Mouse (Mus musculus): Measurements from ENCODE around the gene Nudt1. TPM values are rescaled to one million over a fixed set of nuclear protein-coding genes. Genes with fewer than 3 reads are reported as not detected.
A peak's percentile ranks its signal among the peaks of the same experiment; 100 is the strongest.

Nudt1 gene
- polyA plus RNA-seq, 1 experiment from 2014 or later = 53.8 TPM

GRCm38 (mm10) chr5:140316716-140317115 lies 4.7 kb upstream of the Nudt1 start:
- H3K4me3 ChIP-seq = no peak overlapping the region
- H3K9me3 ChIP-seq = no peaks in the 10 kb centered on the region
- no peaks in the 10 kb centered on the region for H3K27me3 ChIP-seq (ENCODE audit: insufficient read depth, poor library complexity, severe bottlenecking)
- no peak for DNase-seq (ENCODE audit: low spot score)
- H3K36me3 ChIP-seq = peaks cover 52% of the 10 kb centered on the region
- no peak overlapping the region for H3K27ac ChIP-seq
- 88% methylated on average over 3 of the region's 3 CpGs for WGBS
- peaks cover 31% of the 10 kb centered on the region for H3K4me1 ChIP-seq (replicated peaks)

GRCm38 (mm10) chr5:140321756-140322575 lies 510 bp downstream of the Nudt1 start:
- no peaks in the 10 kb centered on the region for H3K9me3 ChIP-seq
- peaks cover 34% of the 10 kb centered on the region for H3K36me3 ChIP-seq
- peak; percentile 18 for DNase-seq (ENCODE audit: low spot score)
- peak overlapping the region; percentile 96 for H3K27ac ChIP-seq
- peak overlapping the region; percentile 82 for H3K4me3 ChIP-seq
- H3K27me3 ChIP-seq (ENCODE audit: insufficient read depth, poor library complexity, severe bottlenecking) = no peaks in the 10 kb centered on the region
- H3K4me1 ChIP-seq (replicated peaks) = peaks cover 31% of the 10 kb centered on the region
- WGBS = 2% methylated on average over 17 of the region's 17 CpGs

- 96% methylated on average over 5 of the region's 5 CpGs for WGBS
- no peaks in the 10 kb centered on the region for H3K9me3 ChIP-seq
- H3K4me1 ChIP-seq (replicated peaks) = peaks cover 22% of the 10 kb centered on the region
- DNase-seq (ENCODE audit: low spot score) = no peak
- H3K4me3 ChIP-seq = no peak overlapping the region
- H3K27me3 ChIP-seq (ENCODE audit: insufficient read depth, poor library complexity, severe bottlenecking) = no peaks in the 10 kb centered on the region
- H3K27ac ChIP-seq = no peak overlapping the region
- H3K36me3 ChIP-seq = peaks cover 47% of the 10 kb centered on the region
These were observed 2.6 kb downstream of the Nudt1 start for GRCm38 (mm10) chr5:140324058-140324457.

- Histone ChIP-seq H3K27ac (peak within 1 kb of the TSS; percentile 93), H3K36me3 (peaks cover 52% of the 10 kb centered on the region), H3K4me3 (peak within 1 kb of the TSS; percentile 74), H3K27me3 (ENCODE audit: insufficient read depth, poor library complexity, severe bottlenecking) (no peaks in the 10 kb centered on the region), H3K9me3 (no peaks in the 10 kb centered on the region), H3K4me1 (replicated peaks) (peaks cover 26% of the 10 kb centered on the region)
- 1% methylated on average over 39 of the region's 39 CpGs for WGBS
- peak; percentile 90 for DNase-seq (ENCODE audit: low spot score)
These were observed 10.4 kb downstream of the Nudt1 start, which contains the start of gene Mrm2 for GRCm38 (mm10) chr5:140331615-140332512. Gene Mrm2, minus strand, starts transcription at chr5:140331898.

- Histone ChIP-seq H3K4me1 (replicated peaks) (peaks cover 26% of the 10 kb centered on the region), H3K27me3 (ENCODE audit: insufficient read depth, poor library complexity, severe bottlenecking) (no peaks in the 10 kb centered on the region), H3K9me3 (no peaks in the 10 kb centered on the region), H3K27ac (peak overlapping the region; percentile 93; the same call in 1 of the 2 replicates), H3K36me3 (peaks cover 51% of the 10 kb centered on the region), H3K4me3 (peak overlapping the region; percentile 74)
- 59% methylated on average over 4 of the region's 4 CpGs for WGBS
- DNase-seq (ENCODE audit: low spot score) = no peak
These were observed 11.1 kb downstream of the Nudt1 start for GRCm38 (mm10) chr5:140332519-140332918.

GRCm38 (mm10) chr5:140333631-140334030 lies 12.2 kb downstream of the Nudt1 start:
- 33% methylated on average over 2 of the region's 2 CpGs for WGBS
- peak; percentile 14 for DNase-seq (ENCODE audit: low spot score)

GRCm38 (mm10) chr5:140336680-140337079 lies 15.2 kb downstream of the Nudt1 start:
- Histone ChIP-seq H3K9me3 (peaks cover 5% of the 10 kb centered on the region; the same call in 1 of the 2 replicates), H3K4me1 (replicated peaks) (peaks cover 11% of the 10 kb centered on the region), H3K36me3 (peaks cover 62% of the 10 kb centered on the region), H3K27ac (no peak overlapping the region), H3K4me3 (no peak overlapping the region), H3K27me3 (ENCODE audit: insufficient read depth, poor library complexity, severe bottlenecking) (no peaks in the 10 kb centered on the region)
- 94% methylated on average over 1 of the region's 1 CpGs for WGBS
- peak; percentile 50 for DNase-seq (ENCODE audit: low spot score)

More at GRCm38 (mm10) chr5:140333631-140334030, 12.2 kb downstream of the Nudt1 start:
- Histone ChIP-seq H3K27me3 (ENCODE audit: insufficient read depth, poor library complexity, severe bottlenecking) (no peaks in the 10 kb centered on the region), H3K4me1 (replicated peaks) (peaks cover 26% of the 10 kb centered on the region), H3K4me3 (no peak overlapping the region), H3K36me3 (peaks cover 51% of the 10 kb centered on the region), H3K27ac (no peak overlapping the region), H3K9me3 (peaks cover 3% of the 10 kb centered on the region; the same call in 1 of the 2 replicates)

- H3K4me1 ChIP-seq (replicated peaks) = no peaks in the 10 kb centered on the region
- no peak overlapping the region for H3K4me3 ChIP-seq
- WGBS = 88% methylated on average over 4 of the region's 4 CpGs
- no peak overlapping the region for H3K27ac ChIP-seq
- DNase-seq (ENCODE audit: low spot score) = no peak
- peaks cover 5% of the 10 kb centered on the region; the same call in 1 of the 2 replicates for H3K9me3 ChIP-seq
- H3K27me3 ChIP-seq (ENCODE audit: insufficient read depth, poor library complexity, severe bottlenecking) = no peaks in the 10 kb centered on the region
- H3K36me3 ChIP-seq = peaks cover 77% of the 10 kb centered on the region
These were observed 17.3 kb downstream of the Nudt1 start for GRCm38 (mm10) chr5:140338779-140339178.

GRCm38 (mm10) chr5:140339836-140340235 lies 18.4 kb downstream of the Nudt1 start:
- Histone ChIP-seq H3K4me1 (replicated peaks) (no peaks in the 10 kb centered on the region), H3K36me3 (peaks cover 87% of the 10 kb centered on the region), H3K9me3 (peaks cover 5% of the 10 kb centered on the region; the same call in 1 of the 2 replicates), H3K27ac (no peak overlapping the region), H3K27me3 (ENCODE audit: insufficient read depth, poor library complexity, severe bottlenecking) (no peaks in the 10 kb centered on the region), H3K4me3 (no peak overlapping the region)
- no peak for DNase-seq (ENCODE audit: low spot score)
- 90% methylated on average over 3 of the region's 3 CpGs for WGBS

GRCm38 (mm10) chr5:140342880-140343279 lies 21.4 kb downstream of the Nudt1 start:
- H3K27me3 ChIP-seq (ENCODE audit: insufficient read depth, poor library complexity, severe bottlenecking) = no peaks in the 10 kb centered on the region
- WGBS = 89% methylated on average over 4 of the region's 4 CpGs
- no peak overlapping the region for H3K4me3 ChIP-seq
- peaks cover 5% of the 10 kb centered on the region; the same call in 1 of the 2 replicates for H3K9me3 ChIP-seq
- H3K4me1 ChIP-seq (replicated peaks) = no peaks in the 10 kb centered on the region
- no peak for DNase-seq (ENCODE audit: low spot score)
- H3K27ac ChIP-seq = no peak overlapping the region
- H3K36me3 ChIP-seq = peaks cover 93% of the 10 kb centered on the region

GRCm38 (mm10) chr5:140345244-140345643 lies 23.8 kb downstream of the Nudt1 start:
- H3K4me1 ChIP-seq (replicated peaks) = no peaks in the 10 kb centered on the region
- H3K27ac ChIP-seq = no peak overlapping the region
- DNase-seq (ENCODE audit: low spot score) = no peak
- peaks cover 85% of the 10 kb centered on the region for H3K36me3 ChIP-seq
- H3K27me3 ChIP-seq (ENCODE audit: insufficient read depth, poor library complexity, severe bottlenecking) = no peaks in the 10 kb centered on the region
- no peak overlapping the region for H3K4me3 ChIP-seq
- WGBS = 95% methylated on average over 4 of the region's 4 CpGs
- no peaks in the 10 kb centered on the region for H3K9me3 ChIP-seq

- Histone ChIP-seq H3K27me3 (ENCODE audit: insufficient read depth, poor library complexity, severe bottlenecking) (no peaks in the 10 kb centered on the region), H3K4me1 (replicated peaks) (no peaks in the 10 kb centered on the region), H3K27ac (no peak overlapping the region), H3K36me3 (peaks cover 85% of the 10 kb centered on the region), H3K9me3 (no peaks in the 10 kb centered on the region), H3K4me3 (no peak overlapping the region)
- no peak for DNase-seq (ENCODE audit: low spot score)
- 83% methylated on average over 1 of the region's 1 CpGs for WGBS
These were observed 24.6 kb downstream of the Nudt1 start for GRCm38 (mm10) chr5:140346050-140346449.
